Mouse (Mus musculus): ENCODE data around the gene B230217C12Rik. TPM values are rescaled to one million over a fixed set of nuclear protein-coding genes. Genes with fewer than 3 reads are reported as not detected.
A peak's percentile ranks its signal among the peaks of the same experiment; 100 is the strongest.

Gene B230217C12Rik
- 6.1 and 6.8 TPM in 2 replicates for polyA plus RNA-seq (2014; fragmentation: Nextera tagmentation; extraction: Ambion mirVana)

DNA sequence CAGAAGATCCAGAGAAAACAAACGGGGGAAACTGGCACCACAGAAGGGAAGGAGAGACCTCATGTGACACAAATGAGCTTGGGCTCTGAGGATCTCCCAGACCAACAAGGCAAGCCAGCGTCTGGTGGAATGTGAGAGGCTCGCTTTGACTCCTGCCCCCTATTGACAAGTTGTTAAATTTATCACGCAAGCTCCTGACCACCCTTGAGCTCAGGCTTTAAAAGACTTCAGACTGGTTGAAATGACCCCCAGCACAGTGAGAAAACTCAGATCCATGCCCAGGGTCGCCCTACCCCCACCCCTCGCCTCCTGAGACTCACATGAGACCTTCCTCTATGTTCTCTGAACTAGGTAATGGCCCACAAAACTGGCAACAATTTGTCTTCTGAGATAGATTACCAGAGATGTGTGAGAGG, at the start of gene B230217C12Rik:
B230217C12Rik (plus strand) TSS at position 242 of the 416 bp plus-strand sequence.
- H3K4me3 ChIP-seq (ENCODE audit: low read depth, low read length) = peak within 1 kb of the TSS; percentile 45
- peak; percentile 62 for TF ChIP-seq CTCF (IDR thresholded peaks at IDR 0.05; ENCODE audit: low read depth)
- H3K27ac ChIP-seq (ENCODE audit: low read depth) = peak within 1 kb of the TSS; percentile 87
- peak within 1 kb of the TSS; percentile 60 for H3K9ac ChIP-seq
- no peaks in the 10 kb centered on the region for H3K27me3 ChIP-seq (ENCODE audit: insufficient read depth, low read length)
- DNase-seq = peak; percentile 80
- ATAC-seq (ENCODE audit: insufficient read depth) = peak; percentile 48
- H3K9me3 ChIP-seq (ENCODE audit: low read depth, low read length) = no peaks in the 10 kb centered on the region
- peaks cover 34% of the 10 kb centered on the region for H3K36me3 ChIP-seq (ENCODE audit: insufficient read depth)
- peak within 1 kb of the TSS; percentile 74 for H3K4me2 ChIP-seq
- no peaks in the 10 kb centered on the region for H3K4me1 ChIP-seq (ENCODE audit: insufficient read depth)
- WGBS = 2% methylated on average over 6 of the region's 6 CpGs

DNA sequence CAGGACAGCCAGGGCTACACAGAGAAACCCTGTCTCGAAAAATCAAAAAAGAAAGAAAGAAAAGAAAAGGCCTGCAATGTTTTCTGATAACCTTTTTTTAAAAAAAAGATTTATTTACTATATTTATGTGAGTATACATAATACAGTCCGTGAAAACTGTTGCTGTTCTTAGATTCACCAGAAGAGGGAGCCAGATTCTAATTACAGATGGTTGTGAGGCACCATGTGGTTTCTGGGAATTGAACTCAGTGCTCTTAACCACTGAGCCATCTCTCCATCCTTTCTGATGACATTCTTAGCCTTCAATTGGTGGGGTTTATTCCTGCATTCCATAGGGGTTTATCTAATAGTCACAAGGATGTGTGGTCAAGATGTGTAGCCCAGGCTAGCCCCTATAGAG, 47.4 kb upstream of the B230217C12Rik start:
- TF ChIP-seq CTCF (IDR thresholded peaks at IDR 0.05; ENCODE audit: low read depth) = peak; percentile 74
- ATAC-seq (ENCODE audit: insufficient read depth) (no peak), DNase-seq (peak; percentile 88)
- Histone ChIP-seq H3K4me2 (no peak overlapping the region), H3K27me3 (ENCODE audit: insufficient read depth, low read length) (no peaks in the 10 kb centered on the region), H3K9me3 (ENCODE audit: low read depth, low read length) (no peaks in the 10 kb centered on the region), H3K4me1 (ENCODE audit: insufficient read depth) (no peaks in the 10 kb centered on the region; the same call in 1 of the 2 replicates), H3K9ac (no peak overlapping the region), H3K27ac (ENCODE audit: low read depth) (no peak overlapping the region), H3K36me3 (ENCODE audit: insufficient read depth) (no peaks in the 10 kb centered on the region), H3K4me3 (ENCODE audit: low read depth, low read length) (no peak overlapping the region)
- WGBS = 6% methylated on average over 2 of the region's 2 CpGs

DNA sequence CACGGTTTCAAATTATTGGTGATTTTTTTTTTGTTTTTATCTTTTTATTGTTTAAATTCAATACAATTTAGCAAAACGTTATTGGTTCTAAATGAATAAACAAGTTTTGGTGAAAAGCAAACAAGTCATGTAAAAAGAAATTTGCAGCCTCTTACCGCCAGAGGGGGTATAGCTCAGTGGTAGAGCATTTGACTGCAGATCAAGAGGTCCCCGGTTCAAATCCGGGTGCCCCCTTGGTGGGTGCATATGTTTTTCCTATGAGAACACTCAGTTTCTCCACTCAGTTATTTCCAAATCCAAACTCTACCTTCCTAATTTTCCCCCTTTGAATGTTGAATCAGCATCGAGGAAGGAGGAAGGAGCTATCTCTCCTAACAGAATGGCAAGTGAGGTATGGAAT, 43.7 kb upstream of the B230217C12Rik start:
- Histone ChIP-seq H3K4me2 (no peak overlapping the region), H3K36me3 (ENCODE audit: insufficient read depth) (peaks cover 3% of the 10 kb centered on the region; the same call in 1 of the 2 replicates), H3K4me1 (ENCODE audit: insufficient read depth) (peaks cover 7% of the 10 kb centered on the region), H3K27me3 (ENCODE audit: insufficient read depth, low read length) (no peaks in the 10 kb centered on the region), H3K9me3 (ENCODE audit: low read depth, low read length) (no peaks in the 10 kb centered on the region), H3K4me3 (ENCODE audit: low read depth, low read length) (no peak overlapping the region), H3K27ac (ENCODE audit: low read depth) (no peak overlapping the region), H3K9ac (no peak overlapping the region)
- WGBS = 4% methylated on average over 6 of the region's 6 CpGs
- ATAC-seq (ENCODE audit: insufficient read depth) (no peak), DNase-seq (peak; percentile 87)
- TF ChIP-seq CTCF (IDR thresholded peaks at IDR 0.05; ENCODE audit: low read depth) = peak; percentile 42

DNA sequence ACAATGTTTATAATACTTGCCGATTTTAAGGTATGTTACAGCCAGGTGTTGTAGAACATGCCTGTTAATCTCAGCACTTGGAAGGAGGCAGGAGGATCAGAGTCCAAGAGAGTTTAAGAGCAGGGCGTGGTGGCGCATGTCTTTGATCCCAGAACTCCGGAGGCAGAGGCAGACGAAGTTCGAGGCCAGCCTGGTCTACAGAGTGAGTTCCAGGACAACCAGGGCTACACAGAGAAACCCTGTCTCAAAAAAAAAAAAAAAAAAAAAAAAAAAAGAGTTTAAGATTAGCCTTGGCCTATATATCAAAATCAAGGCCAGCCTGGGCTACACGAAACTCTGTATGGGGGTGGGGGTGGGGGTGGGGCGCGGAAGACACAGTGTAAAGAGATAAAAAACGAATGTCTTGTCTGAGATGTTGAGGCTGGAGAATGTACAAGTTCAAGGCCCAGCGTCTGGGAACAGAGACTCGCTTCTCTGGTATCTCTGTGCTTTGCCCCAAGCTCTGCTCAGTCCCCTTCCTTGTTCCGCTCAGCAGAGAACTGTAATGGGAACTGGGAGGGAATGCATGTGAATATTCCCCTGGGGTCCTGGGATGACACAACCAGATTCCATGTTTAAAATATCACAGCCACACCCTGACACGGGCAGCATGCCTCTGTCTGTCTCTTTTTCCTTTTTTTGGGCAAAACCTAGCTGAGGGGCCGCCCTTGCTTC, 43.1 kb upstream of the B230217C12Rik start:
- H3K4me2 ChIP-seq = peak overlapping the region; percentile 78; the same call in 1 of the 2 replicates
- ATAC-seq (ENCODE audit: insufficient read depth) = no peak
- DNase-seq = no peak
- H3K4me1 ChIP-seq (ENCODE audit: insufficient read depth) = peaks cover 13% of the 10 kb centered on the region
- no peaks in the 10 kb centered on the region for H3K9me3 ChIP-seq (ENCODE audit: low read depth, low read length)
- H3K27ac ChIP-seq (ENCODE audit: low read depth) = peak overlapping the region; percentile 8; the same call in 1 of the 2 replicates
- no peak overlapping the region for H3K4me3 ChIP-seq (ENCODE audit: low read depth, low read length)
- WGBS = 51% methylated on average over 15 of the region's 15 CpGs
- peaks cover 3% of the 10 kb centered on the region; the same call in 1 of the 2 replicates for H3K36me3 ChIP-seq (ENCODE audit: insufficient read depth)
- TF ChIP-seq CTCF (IDR thresholded peaks at IDR 0.05; ENCODE audit: low read depth) = no peak
- no peak overlapping the region for H3K9ac ChIP-seq
- H3K27me3 ChIP-seq (ENCODE audit: insufficient read depth, low read length) = no peaks in the 10 kb centered on the region

DNA sequence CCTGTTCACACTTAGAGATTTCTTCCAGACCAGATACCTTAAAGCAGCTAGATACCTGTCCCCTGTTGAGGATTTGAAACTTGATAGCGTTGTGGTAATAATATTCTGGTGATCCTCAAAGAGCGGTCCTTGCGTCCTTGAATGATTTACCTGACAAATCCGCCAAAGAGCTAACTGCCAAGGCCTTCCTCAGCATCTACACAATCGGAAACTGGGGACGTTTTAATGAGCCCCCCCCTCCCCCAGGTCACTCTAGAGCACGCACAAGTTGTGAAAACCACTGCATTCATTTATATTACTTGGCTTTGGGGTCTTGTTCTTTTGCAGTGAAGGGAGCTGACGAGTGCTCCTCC, 42.5 kb upstream of the B230217C12Rik start:
- no peak for TF ChIP-seq CTCF (IDR thresholded peaks at IDR 0.05; ENCODE audit: low read depth)
- no peaks in the 10 kb centered on the region for H3K9me3 ChIP-seq (ENCODE audit: low read depth, low read length)
- peak overlapping the region; percentile 8; the same call in 1 of the 2 replicates for H3K27ac ChIP-seq (ENCODE audit: low read depth)
- WGBS = 46% methylated on average over 8 of the region's 8 CpGs
- H3K36me3 ChIP-seq (ENCODE audit: insufficient read depth) = peaks cover 3% of the 10 kb centered on the region; the same call in 1 of the 2 replicates
- DNase-seq = no peak
- ATAC-seq (ENCODE audit: insufficient read depth) = no peak
- H3K4me3 ChIP-seq (ENCODE audit: low read depth, low read length) = peak overlapping the region; percentile 92; the same call in 1 of the 2 replicates
- peak overlapping the region; percentile 78 for H3K4me2 ChIP-seq
- H3K4me1 ChIP-seq (ENCODE audit: insufficient read depth) = peaks cover 14% of the 10 kb centered on the region
- H3K9ac ChIP-seq = no peak overlapping the region
- H3K27me3 ChIP-seq (ENCODE audit: insufficient read depth, low read length) = no peaks in the 10 kb centered on the region

DNA sequence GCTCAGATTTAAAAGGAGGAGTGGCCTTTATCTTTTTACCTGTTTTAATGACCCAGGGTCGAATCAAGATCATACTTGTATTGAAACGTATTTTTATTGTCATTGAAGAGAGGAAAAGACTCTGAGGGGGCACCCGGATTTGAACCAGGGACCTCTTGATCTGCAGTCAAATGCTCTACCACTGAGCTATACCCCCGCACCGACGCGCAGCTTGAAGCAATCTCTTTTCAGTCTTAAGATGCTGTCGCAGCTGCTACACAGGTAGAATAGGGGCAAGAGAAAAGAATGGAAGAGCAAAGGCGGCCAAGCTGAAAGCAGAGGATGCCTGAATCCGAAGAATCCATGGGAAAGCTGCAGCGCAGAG, 41.8 kb upstream of the B230217C12Rik start, which contains the start of gene Lasp1:
Lasp1 (plus strand) TSS at position 219 of the 364 bp plus-strand sequence.
- ATAC-seq (ENCODE audit: insufficient read depth) (peak; percentile 33), DNase-seq (peak; percentile 94)
- Histone ChIP-seq H3K36me3 (ENCODE audit: insufficient read depth) (peaks cover 3% of the 10 kb centered on the region; the same call in 1 of the 2 replicates), H3K27ac (ENCODE audit: low read depth) (peak within 1 kb of the TSS; percentile 96), H3K4me2 (peak within 1 kb of the TSS; percentile 78), H3K9me3 (ENCODE audit: low read depth, low read length) (no peaks in the 10 kb centered on the region), H3K4me3 (ENCODE audit: low read depth, low read length) (peak within 1 kb of the TSS; percentile 92), H3K27me3 (ENCODE audit: insufficient read depth, low read length) (no peaks in the 10 kb centered on the region), H3K9ac (peak within 1 kb of the TSS; percentile 93), H3K4me1 (ENCODE audit: insufficient read depth) (peaks cover 16% of the 10 kb centered on the region)
- 0% methylated on average over 11 of the region's 11 CpGs for WGBS
- TF ChIP-seq CTCF (IDR thresholded peaks at IDR 0.05; ENCODE audit: low read depth) = no peak

Data from lung, embryonic 14.5 days (tissue).